Mouse (Mus musculus): ENCODE data around the gene Ift172. TPM values are rescaled to one million over a fixed set of nuclear protein-coding genes. Genes with fewer than 3 reads are reported as not detected.

Ift172 gene
- polyA plus RNA-seq, 1 experiment from 2014 or later, result 24.2 TPM

DNA sequence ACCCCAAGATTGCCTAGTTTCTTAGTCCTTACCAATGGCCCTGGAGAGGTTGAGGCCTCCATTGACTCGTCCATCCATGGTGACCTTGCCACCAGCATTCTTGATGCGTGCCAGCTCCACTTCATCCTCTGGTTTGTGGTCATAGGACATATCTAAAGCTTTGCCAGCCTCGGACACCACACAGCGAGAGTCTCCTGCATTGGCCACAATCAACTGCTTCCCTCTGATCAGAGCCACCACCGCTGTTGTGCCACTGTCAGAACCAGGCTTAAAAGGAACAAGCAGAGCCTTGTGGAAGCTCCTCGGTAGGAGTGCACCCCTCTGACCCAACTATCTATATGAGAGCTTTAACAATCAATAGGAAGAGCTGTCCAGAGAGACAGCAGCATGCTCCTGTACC lies 86.5 kb downstream of the Ift172 start:
- no peak for TF ChIP-seq EP300 (IDR thresholded peaks at IDR 0.05)
- TF ChIP-seq CTCF (IDR thresholded peaks at IDR 0.05), result no peak
- DNase-seq (ENCODE audit: low spot score) (no peak), ATAC-seq (no peak)
- Histone ChIP-seq H3K4me1 (ENCODE audit: insufficient read depth, low read depth, low read length) (peaks cover 12% of the 10 kb centered on the region; the same call in 1 of the 2 replicates), H3K27ac (ENCODE audit: low read length) (no peak overlapping the region), H3K4me2 (replicated peaks; ENCODE audit: low read depth, low read length) (no peak overlapping the region), H3K9ac (replicated peaks; ENCODE audit: low read depth) (no peak overlapping the region), H3K36me3 (ENCODE audit: insufficient read depth, low read length) (peaks cover 32% of the 10 kb centered on the region; the same call in 1 of the 2 replicates), H3K9me3 (ENCODE audit: low read length) (no peaks in the 10 kb centered on the region), H3K27me3 (replicated peaks; ENCODE audit: insufficient read depth, low read length) (no peaks in the 10 kb centered on the region), H3K4me3 (ENCODE audit: low read depth, low read length) (no peak overlapping the region)
- 94% methylated on average over 6 of the region's 6 CpGs for WGBS

- no peak overlapping the region for H3K4me2 ChIP-seq (replicated peaks; ENCODE audit: low read depth, low read length)
- no peak overlapping the region for H3K4me3 ChIP-seq (ENCODE audit: low read depth, low read length)
- no peak overlapping the region for H3K27ac ChIP-seq (ENCODE audit: low read length)
- H3K9ac ChIP-seq (replicated peaks; ENCODE audit: low read depth), result no peak overlapping the region
- H3K27me3 ChIP-seq (replicated peaks; ENCODE audit: insufficient read depth, low read length), result no peaks in the 10 kb centered on the region
- DNase-seq (ENCODE audit: low spot score) (no peak), ATAC-seq (no peak)
- peaks cover 12% of the 10 kb centered on the region; the same call in 1 of the 2 replicates for H3K4me1 ChIP-seq (ENCODE audit: insufficient read depth, low read depth, low read length)
- no peak for TF ChIP-seq EP300 (IDR thresholded peaks at IDR 0.05)
- TF ChIP-seq CTCF (IDR thresholded peaks at IDR 0.05), result no peak
- peaks cover 38% of the 10 kb centered on the region; the same call in 1 of the 2 replicates for H3K36me3 ChIP-seq (ENCODE audit: insufficient read depth, low read length)
- no peaks in the 10 kb centered on the region for H3K9me3 ChIP-seq (ENCODE audit: low read length)
- WGBS, result 91% methylated on average over 2 of the region's 2 CpGs
These were observed 87.0 kb downstream of the Ift172 start for GRCm38 (mm10) chr5:31203866-31204265.

Other genes with a start within 250 kb of the Ift172 start
- 260 and 289 TPM in 2 replicates for gene Atraid, start 242.8 kb downstream of the Ift172 start, polyA plus RNA-seq (2015; fragmentation: Nextera tagmentation; extraction: Ambion mirVana)
- 3.4 and 3.6 TPM in 2 replicates for gene Slc5a6, start 242.2 kb downstream of the Ift172 start, polyA plus RNA-seq (2015; fragmentation: Nextera tagmentation; extraction: Ambion mirVana)
- 4.1 and 4.2 TPM in 2 replicates for gene Cad, start 236.3 kb downstream of the Ift172 start, polyA plus RNA-seq (2015; fragmentation: Nextera tagmentation; extraction: Ambion mirVana)
- gene Dnajc5g, start 184.8 kb downstream of the Ift172 start, polyA plus RNA-seq (2015; fragmentation: Nextera tagmentation; extraction: Ambion mirVana), result not detected in 2 replicates
- not detected in 2 replicates for gene Slc30a3, start 182.9 kb downstream of the Ift172 start, polyA plus RNA-seq (2015; fragmentation: Nextera tagmentation; extraction: Ambion mirVana)
- 0.49 and 0.55 TPM in 2 replicates for gene Trim54, start 174.4 kb downstream of the Ift172 start, polyA plus RNA-seq (2015; fragmentation: Nextera tagmentation; extraction: Ambion mirVana)
- not detected in 2 replicates for gene Ucn, start 152.3 kb downstream of the Ift172 start, polyA plus RNA-seq (2015; fragmentation: Nextera tagmentation; extraction: Ambion mirVana)
- 38.2 and 53.6 TPM in 2 replicates for gene Mpv17, start 136.9 kb downstream of the Ift172 start, polyA plus RNA-seq (2015; fragmentation: Nextera tagmentation; extraction: Ambion mirVana)
- gene Gm29609, start 111.2 kb downstream of the Ift172 start, polyA plus RNA-seq (2015; fragmentation: Nextera tagmentation; extraction: Ambion mirVana), result 0.73 TPM in 1 of 2 replicates, not detected in the other
- 24.2 and 26.2 TPM in 2 replicates for gene Gtf3c2, start 111.0 kb downstream of the Ift172 start, polyA plus RNA-seq (2015; fragmentation: Nextera tagmentation; extraction: Ambion mirVana)
- 103 and 106 TPM in 2 replicates for gene Snx17, start 97.9 kb downstream of the Ift172 start, polyA plus RNA-seq (2015; fragmentation: Nextera tagmentation; extraction: Ambion mirVana)
- 44.4 and 45.0 TPM in 2 replicates for gene Eif2b4, start 97.7 kb downstream of the Ift172 start, polyA plus RNA-seq (2015; fragmentation: Nextera tagmentation; extraction: Ambion mirVana)
- gene Zfp513, start 88.8 kb downstream of the Ift172 start, polyA plus RNA-seq (2015; fragmentation: Nextera tagmentation; extraction: Ambion mirVana), result 6.6 and 7.4 TPM in 2 replicates
- gene Ppm1g, start 70.4 kb downstream of the Ift172 start, polyA plus RNA-seq (2015; fragmentation: Nextera tagmentation; extraction: Ambion mirVana), result 77.6 TPM in 2 replicates
- 125 and 131 TPM in 2 replicates for gene Nrbp1, start 50.3 kb downstream of the Ift172 start, polyA plus RNA-seq (2015; fragmentation: Nextera tagmentation; extraction: Ambion mirVana)
- gene Gm9970, start 49.9 kb downstream of the Ift172 start, polyA plus RNA-seq (2015; fragmentation: Nextera tagmentation; extraction: Ambion mirVana), result 0.45 and 0.62 TPM in 2 replicates
- gene Krtcap3, start 39.4 kb downstream of the Ift172 start, polyA plus RNA-seq (2015; fragmentation: Nextera tagmentation; extraction: Ambion mirVana), result 44.5 and 50.4 TPM in 2 replicates
- 9.7 and 11.8 TPM in 2 replicates for gene Fndc4, start 5.0 kb upstream of the Ift172 start, polyA plus RNA-seq (2015; fragmentation: Nextera tagmentation; extraction: Ambion mirVana)
- gene Gckr, start 6.3 kb upstream of the Ift172 start, polyA plus RNA-seq (2015; fragmentation: Nextera tagmentation; extraction: Ambion mirVana), result 0.08 TPM in 1 of 2 replicates, not detected in the other
- 18.2 and 19.1 TPM in 2 replicates for gene Zfp512, start 161.3 kb upstream of the Ift172 start, polyA plus RNA-seq (2015; fragmentation: Nextera tagmentation; extraction: Ambion mirVana)
- gene 4930548H24Rik, start 194.6 kb upstream of the Ift172 start, polyA plus RNA-seq (2015; fragmentation: Nextera tagmentation; extraction: Ambion mirVana), result not detected in 2 replicates
- gene Gpn1, start 203.6 kb upstream of the Ift172 start, polyA plus RNA-seq (2015; fragmentation: Nextera tagmentation; extraction: Ambion mirVana), result 22.3 TPM in 2 replicates
- 15.0 and 16.2 TPM in 2 replicates for gene Slc4a1ap, start 235.9 kb upstream of the Ift172 start, polyA plus RNA-seq (2015; fragmentation: Nextera tagmentation; extraction: Ambion mirVana)
- gene Supt7l, start 236.7 kb upstream of the Ift172 start, polyA plus RNA-seq (2015; fragmentation: Nextera tagmentation; extraction: Ambion mirVana), result 11.4 and 12.4 TPM in 2 replicates

All from lung, postnatal 0 days (tissue).